Mouse (Mus musculus): Measurements from ENCODE around the gene Gtf2ird1. TPM values are rescaled to one million over a fixed set of nuclear protein-coding genes. Genes with fewer than 3 reads are reported as not detected.

The Gtf2ird1 gene
- 114 and 122 TPM in 2 replicates for polyA plus RNA-seq (2016; fragmentation: Nextera tagmentation; extraction: Ambion mirVana)

GRCm38 (mm10) chr5:134456503-134456962 lies at the start of gene Gtf2ird1:
Gene Gtf2ird1, minus strand, starts transcription at chr5:134456716.
- H3K36me3 ChIP-seq (replicated peaks): peaks cover 29% of the 10 kb centered on the region
- H3K27me3 ChIP-seq (replicated peaks; ENCODE audit: low read depth, poor library complexity, severe bottlenecking): no peaks in the 10 kb centered on the region
- peak within 1 kb of the TSS; percentile 86 for H3K4me3 ChIP-seq
- WGBS: under 1% methylated on average over 44 of the region's 44 CpGs
- H3K4me1 ChIP-seq: peaks cover 26% of the 10 kb centered on the region
- H3K9me3 ChIP-seq: peaks cover 8% of the 10 kb centered on the region; the same call in 1 of the 2 replicates
- peak; percentile 86 for DNase-seq (ENCODE audit: low spot score)
- peak within 1 kb of the TSS; percentile 99 for H3K27ac ChIP-seq (replicated peaks)

GRCm38 (mm10) chr5:134505810-134506292 lies 49.3 kb upstream of the Gtf2ird1 start:
- Histone ChIP-seq H3K36me3 (replicated peaks) (peaks cover 96% of the 10 kb centered on the region), H3K9me3 (no peaks in the 10 kb centered on the region), H3K4me1 (no peaks in the 10 kb centered on the region), H3K4me3 (no peak overlapping the region), H3K27ac (replicated peaks) (no peak overlapping the region), H3K27me3 (replicated peaks; ENCODE audit: low read depth, poor library complexity, severe bottlenecking) (no peaks in the 10 kb centered on the region)
- DNase-seq (ENCODE audit: low spot score): no peak
- 62% methylated on average over 9 of the region's 9 CpGs for WGBS

GRCm38 (mm10) chr5:134502591-134502990 lies 46.1 kb upstream of the Gtf2ird1 start:
- DNase-seq (ENCODE audit: low spot score): no peak
- H3K27ac ChIP-seq (replicated peaks): no peak overlapping the region
- 93% methylated on average over 18 of the region's 18 CpGs for WGBS

GRCm38 (mm10) chr5:134501453-134501852 lies 44.9 kb upstream of the Gtf2ird1 start:
- H3K27ac ChIP-seq (replicated peaks): no peak overlapping the region
- H3K36me3 ChIP-seq (replicated peaks): peaks cover 96% of the 10 kb centered on the region
- no peaks in the 10 kb centered on the region for H3K27me3 ChIP-seq (replicated peaks; ENCODE audit: low read depth, poor library complexity, severe bottlenecking)
- H3K9me3 ChIP-seq: peaks cover 3% of the 10 kb centered on the region; the same call in 1 of the 2 replicates
- no peak for DNase-seq (ENCODE audit: low spot score)
- no peaks in the 10 kb centered on the region for H3K4me1 ChIP-seq
- H3K4me3 ChIP-seq: no peak overlapping the region
- WGBS: 90% methylated on average over 9 of the region's 9 CpGs

More at GRCm38 (mm10) chr5:134502591-134502990, 46.1 kb upstream of the Gtf2ird1 start:
- Histone ChIP-seq H3K27me3 (replicated peaks; ENCODE audit: low read depth, poor library complexity, severe bottlenecking) (no peaks in the 10 kb centered on the region), H3K36me3 (replicated peaks) (peaks cover 96% of the 10 kb centered on the region), H3K4me3 (no peak overlapping the region), H3K4me1 (no peaks in the 10 kb centered on the region), H3K9me3 (0 out of 2 replicates have a peak, but pooled peaks cover 3% of the 10 kb centered on the region)

- peaks cover 3% of the 10 kb centered on the region; the same call in 1 of the 2 replicates for H3K9me3 ChIP-seq
- H3K27ac ChIP-seq (replicated peaks): no peak overlapping the region
- DNase-seq (ENCODE audit: low spot score): no peak
- H3K4me3 ChIP-seq: no peak overlapping the region
- no peaks in the 10 kb centered on the region for H3K4me1 ChIP-seq
- H3K27me3 ChIP-seq (replicated peaks; ENCODE audit: low read depth, poor library complexity, severe bottlenecking): no peaks in the 10 kb centered on the region
- peaks cover 97% of the 10 kb centered on the region for H3K36me3 ChIP-seq (replicated peaks)
- 94% methylated on average over 3 of the region's 3 CpGs for WGBS
Measured at GRCm38 (mm10) chr5:134500681-134501080, 44.2 kb upstream of the Gtf2ird1 start.

GRCm38 (mm10) chr5:134500062-134500461 lies 43.5 kb upstream of the Gtf2ird1 start:
- peaks cover 98% of the 10 kb centered on the region for H3K36me3 ChIP-seq (replicated peaks)
- peak; percentile 64 for DNase-seq (ENCODE audit: low spot score)
- no peak overlapping the region for H3K4me3 ChIP-seq
- 77% methylated on average over 4 of the region's 4 CpGs for WGBS
- H3K27ac ChIP-seq (replicated peaks): no peak overlapping the region
- no peaks in the 10 kb centered on the region for H3K4me1 ChIP-seq
- H3K27me3 ChIP-seq (replicated peaks; ENCODE audit: low read depth, poor library complexity, severe bottlenecking): no peaks in the 10 kb centered on the region
- H3K9me3 ChIP-seq: peaks cover 3% of the 10 kb centered on the region; the same call in 1 of the 2 replicates

GRCm38 (mm10) chr5:134497026-134497425 lies 40.5 kb upstream of the Gtf2ird1 start:
- H3K27me3 ChIP-seq (replicated peaks; ENCODE audit: low read depth, poor library complexity, severe bottlenecking): no peaks in the 10 kb centered on the region
- H3K4me1 ChIP-seq: peaks cover 4% of the 10 kb centered on the region; the same call in 1 of the 2 replicates
- no peak overlapping the region for H3K4me3 ChIP-seq
- no peak for DNase-seq (ENCODE audit: low spot score)
- WGBS: 95% methylated on average over 5 of the region's 5 CpGs
- H3K9me3 ChIP-seq: peaks cover 3% of the 10 kb centered on the region; the same call in 1 of the 2 replicates
- peaks cover 98% of the 10 kb centered on the region for H3K36me3 ChIP-seq (replicated peaks)
- H3K27ac ChIP-seq (replicated peaks): no peak overlapping the region

GRCm38 (mm10) chr5:134495796-134496195 lies 39.3 kb upstream of the Gtf2ird1 start:
- no peak for DNase-seq (ENCODE audit: low spot score)
- Histone ChIP-seq H3K36me3 (replicated peaks) (peaks cover 94% of the 10 kb centered on the region), H3K4me1 (peaks cover 8% of the 10 kb centered on the region)

GRCm38 (mm10) chr5:134494142-134494541 lies 37.6 kb upstream of the Gtf2ird1 start:
- Histone ChIP-seq H3K4me3 (no peak overlapping the region), H3K27me3 (replicated peaks; ENCODE audit: low read depth, poor library complexity, severe bottlenecking) (no peaks in the 10 kb centered on the region), H3K27ac (replicated peaks) (no peak overlapping the region), H3K9me3 (peaks cover 3% of the 10 kb centered on the region; the same call in 1 of the 2 replicates), H3K4me1 (peaks cover 18% of the 10 kb centered on the region), H3K36me3 (replicated peaks) (peaks cover 96% of the 10 kb centered on the region)
- DNase-seq (ENCODE audit: low spot score): peak; percentile 88
- WGBS: 64% methylated on average over 11 of the region's 11 CpGs

More at GRCm38 (mm10) chr5:134495796-134496195, 39.3 kb upstream of the Gtf2ird1 start:
- Histone ChIP-seq H3K4me3 (no peak overlapping the region), H3K27me3 (replicated peaks; ENCODE audit: low read depth, poor library complexity, severe bottlenecking) (no peaks in the 10 kb centered on the region), H3K27ac (replicated peaks) (no peak overlapping the region), H3K9me3 (peaks cover 3% of the 10 kb centered on the region; the same call in 1 of the 2 replicates)
- 84% methylated on average over 4 of the region's 4 CpGs for WGBS

- H3K4me3 ChIP-seq: no peak overlapping the region
- peaks cover 26% of the 10 kb centered on the region for H3K4me1 ChIP-seq
- WGBS: 97% methylated on average over 4 of the region's 4 CpGs
- DNase-seq (ENCODE audit: low spot score): no peak
- H3K27ac ChIP-seq (replicated peaks): no peak overlapping the region
- H3K27me3 ChIP-seq (replicated peaks; ENCODE audit: low read depth, poor library complexity, severe bottlenecking): no peaks in the 10 kb centered on the region
- peaks cover 3% of the 10 kb centered on the region; the same call in 1 of the 2 replicates for H3K9me3 ChIP-seq
- H3K36me3 ChIP-seq (replicated peaks): peaks cover 94% of the 10 kb centered on the region
Measured at GRCm38 (mm10) chr5:134492956-134493355, 36.4 kb upstream of the Gtf2ird1 start.

- no peaks in the 10 kb centered on the region; the same call in 1 of the 2 replicates for H3K9me3 ChIP-seq
- H3K4me3 ChIP-seq: no peak overlapping the region
- 23% methylated on average over 18 of the region's 18 CpGs for WGBS
- H3K27ac ChIP-seq (replicated peaks): 0 out of 2 replicates have a peak overlapping the region, but pooled peaks have one; percentile 51
- H3K27me3 ChIP-seq (replicated peaks; ENCODE audit: low read depth, poor library complexity, severe bottlenecking): no peaks in the 10 kb centered on the region
- H3K4me1 ChIP-seq: peaks cover 27% of the 10 kb centered on the region
- DNase-seq (ENCODE audit: low spot score): peak; percentile 89
- peaks cover 83% of the 10 kb centered on the region for H3K36me3 ChIP-seq (replicated peaks)
Measured at GRCm38 (mm10) chr5:134491712-134492417, 35.3 kb upstream of the Gtf2ird1 start.

GRCm38 (mm10) chr5:134491206-134491605 lies 34.7 kb upstream of the Gtf2ird1 start:
- peaks cover 76% of the 10 kb centered on the region for H3K36me3 ChIP-seq (replicated peaks)
- no peak for DNase-seq (ENCODE audit: low spot score)

More at GRCm38 (mm10) chr5:134491206-134491605, 34.7 kb upstream of the Gtf2ird1 start:
- Histone ChIP-seq H3K27ac (replicated peaks) (peak overlapping the region; percentile 51), H3K4me3 (no peak overlapping the region), H3K27me3 (replicated peaks; ENCODE audit: low read depth, poor library complexity, severe bottlenecking) (no peaks in the 10 kb centered on the region), H3K9me3 (no peaks in the 10 kb centered on the region), H3K4me1 (peaks cover 27% of the 10 kb centered on the region)
- 95% methylated on average over 2 of the region's 2 CpGs for WGBS
